Mouse (Mus musculus): ENCODE results near the gene Ccl7. TPM values are rescaled to one million over a fixed set of nuclear protein-coding genes. Genes with fewer than 3 reads are reported as not detected.

Ccl7 gene
- polyA plus RNA-seq, 1 experiment from 2014 or later, result 9.8 TPM

- no peak for ATAC-seq
- POLR2A ChIA-PET, result interaction anchor here (1.0 kb wide), 1 partner anchor 36 kb away, joined by 3 read pairs; no protein-coding TSS in a partner anchor
- in situ Hi-C loops (cut with MboI; ENCODE audit: low pct_unique_long_range_greater_than_20kb), result loop anchor here (25.0 kb wide), 1 partner anchor 830 kb away; the partner anchor contains the start of gene Rffl
- CTCF ChIA-PET, result interaction anchor here (1.5 to 7.1 kb wide), 4 partner anchors 13 to 36 kb away, joined by 3 to 43 read pairs (median 9); no protein-coding TSS in a partner anchor
- TF ChIP-seq CTCF (IDR thresholded peaks at IDR 0.05), result no peak
- no peak for DNase-seq (ENCODE audit: low read depth, low spot score)
- no peaks in the 10 kb centered on the region for H3K27me3 ChIP-seq
Observed at GRCm38 (mm10) chr11:82032136-82032535, 13.4 kb upstream of the Ccl7 start.

DNA sequence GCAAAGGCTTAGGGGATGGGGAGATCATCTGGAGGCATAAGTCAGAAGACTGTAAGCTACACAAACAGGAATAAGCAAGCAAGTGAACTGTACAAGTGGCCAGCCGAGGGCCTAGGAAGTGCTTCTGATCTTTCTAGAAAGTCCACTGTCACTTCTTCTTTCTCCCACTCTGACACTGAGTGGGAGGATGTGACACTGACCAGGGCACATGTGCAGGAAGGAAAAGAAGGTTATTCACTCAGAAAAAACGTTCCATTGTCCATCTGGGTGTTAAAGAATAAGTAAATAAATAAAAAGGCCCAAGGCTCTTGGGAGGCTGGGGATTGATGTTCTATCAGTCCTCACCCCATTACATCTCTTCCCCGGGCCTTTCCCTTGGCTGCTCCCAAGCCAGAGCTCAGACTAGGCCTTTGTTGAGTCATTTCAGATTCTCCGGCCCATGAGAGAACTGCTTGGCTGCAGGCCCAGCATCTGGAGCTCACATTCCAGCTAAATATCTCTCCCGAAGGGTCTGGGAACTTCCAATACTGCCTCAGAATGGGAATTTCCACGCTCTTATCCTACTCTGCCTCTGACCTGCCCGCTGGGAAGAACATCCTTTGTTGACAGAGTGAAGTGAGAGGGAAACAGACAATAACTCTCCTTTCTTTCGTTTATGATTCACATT, 12.7 kb upstream of the Ccl7 start:
- ATAC-seq (peak; percentile 82), DNase-seq (ENCODE audit: low read depth, low spot score) (peak; percentile 92)
- ChIA-PET CTCF (interaction anchor here (0.7 to 7.1 kb wide), 8 partner anchors 11 to 142 kb away, joined by 3 to 43 read pairs (median 8); partner anchors contain the start of gene Ccl7), POLR2A (no interaction called here)
- H3K27me3 ChIP-seq, result no peaks in the 10 kb centered on the region
- no peak for TF ChIP-seq CTCF (IDR thresholded peaks at IDR 0.05)
- in situ Hi-C loops (cut with MboI; ENCODE audit: low pct_unique_long_range_greater_than_20kb), result loop anchor here (25.0 kb wide), 1 partner anchor 829 kb away; the partner anchor contains the start of gene Rffl

DNA sequence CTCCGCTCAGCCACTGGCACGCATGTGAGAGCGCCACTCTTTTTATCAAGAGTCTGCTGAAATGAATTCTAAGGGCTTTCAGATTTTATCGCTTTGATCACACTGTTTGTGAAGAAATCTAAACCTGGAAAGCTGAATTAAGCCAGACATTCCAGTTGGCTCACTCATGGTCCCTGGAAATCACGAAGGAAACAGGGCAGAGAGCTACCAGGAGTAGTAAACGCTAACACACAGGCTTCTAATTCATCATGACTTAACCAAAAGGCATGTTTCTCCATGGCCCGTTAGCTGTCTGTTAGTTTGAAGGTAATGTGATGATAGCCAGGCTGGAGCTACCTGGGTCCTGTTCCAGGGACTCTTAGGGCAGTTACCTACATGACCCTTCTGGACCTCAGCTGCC, 11.1 kb upstream of the Ccl7 start:
- in situ Hi-C loops (cut with MboI; ENCODE audit: low pct_unique_long_range_greater_than_20kb), result loop anchor here (25.0 kb wide), 1 partner anchor 828 kb away; the partner anchor contains the start of gene Rffl
- POLR2A ChIA-PET, result interaction anchor here (0.9 to 2.0 kb wide), 4 partner anchors 15 to 140 kb away, joined by 3 to 7 read pairs (median 6); no protein-coding TSS in a partner anchor
- H3K27me3 ChIP-seq, result no peaks in the 10 kb centered on the region
- ATAC-seq (peak; percentile 35), DNase-seq (ENCODE audit: low read depth, low spot score) (no peak)
- TF ChIP-seq CTCF (IDR thresholded peaks at IDR 0.05), result no peak
- CTCF ChIA-PET, result interaction anchor here (1.2 to 7.1 kb wide), 7 partner anchors 12 to 140 kb away, joined by 5 to 43 read pairs (median 7); partner anchors contain the start of gene Ccl7

- TF ChIP-seq CTCF (IDR thresholded peaks at IDR 0.05), result no peak
- ATAC-seq (peak; percentile 47), DNase-seq (ENCODE audit: low read depth, low spot score) (no peak)
- no peaks in the 10 kb centered on the region for H3K27me3 ChIP-seq
- in situ Hi-C loops (cut with MboI; ENCODE audit: low pct_unique_long_range_greater_than_20kb), result loop anchor here (25.0 kb wide), 1 partner anchor 827 kb away; the partner anchor contains the start of gene Rffl
- ChIA-PET CTCF (interaction anchor here (1.1 to 7.1 kb wide), 7 partner anchors 9 to 141 kb away, joined by 3 to 43 read pairs (median 5); no protein-coding TSS in a partner anchor), POLR2A (interaction anchor here (0.9 to 2.0 kb wide), 6 partner anchors 9 to 139 kb away, joined by 3 to 7 read pairs (median 5); no protein-coding TSS in a partner anchor)
Observed at GRCm38 (mm10) chr11:82035356-82035755, 10.2 kb upstream of the Ccl7 start, which contains the start of gene Ccl2. Ccl2 (plus strand) TSS chr11:82035571.

GRCm38 (mm10) chr11:82035857-82036256, 9.7 kb upstream of the Ccl7 start:
- no peak for TF ChIP-seq CTCF (IDR thresholded peaks at IDR 0.05)
- ChIA-PET POLR2A (interaction anchor here (1.2 to 2.2 kb wide), 4 partner anchors 9 to 31 kb away, joined by 4 to 7 read pairs (median 4); no protein-coding TSS in a partner anchor), CTCF (interaction anchor here (0.8 to 7.1 kb wide), 7 partner anchors 8 to 141 kb away, joined by 3 to 43 read pairs (median 5); no protein-coding TSS in a partner anchor)
- H3K27me3 ChIP-seq, result no peaks in the 10 kb centered on the region
- ATAC-seq, result no peak
- in situ Hi-C loops (cut with MboI; ENCODE audit: low pct_unique_long_range_greater_than_20kb), result loop anchor here (25.0 kb wide), 1 partner anchor 826 kb away; the partner anchor contains the start of gene Rffl
- DNase-seq (ENCODE audit: low read depth, low spot score), result no peak

GRCm38 (mm10) chr11:82038535-82038934, 7.0 kb upstream of the Ccl7 start, which contains the start of gene Gm17268:
Gm17268 (minus strand) TSS chr11:82038562.
- in situ Hi-C loops (cut with MboI; ENCODE audit: low pct_unique_long_range_greater_than_20kb), result loop anchor here (25.0 kb wide), 1 partner anchor 824 kb away; the partner anchor contains the start of gene Rffl
- ATAC-seq (no peak), DNase-seq (ENCODE audit: low read depth, low spot score) (no peak)
- ChIA-PET POLR2A (no interaction called here), CTCF (interaction anchor here (1.9 to 7.1 kb wide), 5 partner anchors 8 to 139 kb away, joined by 8 to 43 read pairs (median 8); no protein-coding TSS in a partner anchor)
- no peaks in the 10 kb centered on the region for H3K27me3 ChIP-seq
- TF ChIP-seq CTCF (IDR thresholded peaks at IDR 0.05), result peak; percentile 55

DNA sequence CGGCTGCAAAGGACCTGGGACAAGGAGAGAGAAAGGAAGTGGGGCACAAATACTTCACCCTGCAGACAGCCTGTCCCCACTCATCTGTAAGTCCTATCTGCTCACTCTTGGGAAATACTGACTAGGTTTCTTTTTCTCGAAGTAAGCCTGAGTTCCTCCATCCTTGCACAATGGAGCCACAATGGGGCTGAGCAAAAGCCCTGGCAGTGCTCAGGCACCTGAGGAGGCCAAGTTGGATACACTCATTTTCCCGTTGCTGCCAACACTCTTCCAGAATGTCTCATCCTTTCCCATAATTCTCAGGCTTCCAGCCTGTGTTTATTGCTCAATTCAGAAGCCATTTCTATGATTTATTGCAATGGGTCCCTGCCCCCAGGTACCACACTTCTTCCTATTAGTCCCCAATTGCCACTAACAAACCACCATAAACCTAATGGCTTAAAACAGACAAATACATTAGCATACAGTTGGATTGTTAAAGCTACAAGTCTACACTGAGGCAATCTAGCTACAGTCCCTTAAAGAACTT, 6.3 kb upstream of the Ccl7 start:
- ATAC-seq, result no peak
- ChIA-PET POLR2A (no interaction called here), CTCF (interaction anchor here (1.9 to 7.1 kb wide), 5 partner anchors 9 to 139 kb away, joined by 8 to 43 read pairs (median 8); no protein-coding TSS in a partner anchor)
- TF ChIP-seq CTCF (IDR thresholded peaks at IDR 0.05), result no peak
- in situ Hi-C loops (cut with MboI; ENCODE audit: low pct_unique_long_range_greater_than_20kb), result loop anchor here (25.0 kb wide), 1 partner anchor 823 kb away; the partner anchor contains the start of gene Rffl
- no peak for DNase-seq (ENCODE audit: low read depth, low spot score)
- H3K27me3 ChIP-seq, result no peaks in the 10 kb centered on the region

DNA sequence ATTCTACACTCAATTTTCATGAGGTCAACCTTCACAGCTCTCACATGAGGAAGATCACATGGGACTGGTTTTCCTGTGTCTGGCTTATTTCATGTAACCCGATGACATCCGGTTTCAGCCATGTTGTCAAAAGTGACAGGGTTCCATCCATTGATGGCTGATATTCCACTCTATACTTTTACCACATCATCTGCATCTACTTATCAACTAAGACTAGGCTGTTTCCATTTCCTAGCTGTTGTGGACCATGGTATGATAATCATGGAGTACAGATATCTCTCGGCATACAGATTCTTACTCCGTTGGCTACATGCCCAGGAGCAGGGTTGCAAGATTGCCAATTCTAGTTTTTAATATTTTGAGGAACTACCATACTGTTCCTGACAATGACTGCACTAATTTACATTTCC, 3.8 kb upstream of the Ccl7 start:
- in situ Hi-C loops (cut with MboI; ENCODE audit: low pct_unique_long_range_greater_than_20kb), result loop anchor here (25.0 kb wide), 1 partner anchor 821 kb away; the partner anchor contains the start of gene Rffl
- no peak for TF ChIP-seq CTCF (IDR thresholded peaks at IDR 0.05)
- no peak for DNase-seq (ENCODE audit: low read depth, low spot score)
- ChIA-PET POLR2A (no interaction called here), CTCF (no interaction called here)
- no peaks in the 10 kb centered on the region for H3K27me3 ChIP-seq
- no peak for ATAC-seq

- POLR2A ChIA-PET, result interaction anchor here (1.2 to 1.3 kb wide), 2 partner anchors 13 to 129 kb away, joined by 3 read pairs; no protein-coding TSS in a partner anchor
- no peaks in the 10 kb centered on the region for H3K27me3 ChIP-seq
- peak; percentile 81 for TF ChIP-seq CTCF (IDR thresholded peaks at IDR 0.05)
- DNase-seq (ENCODE audit: low read depth, low spot score), result no peak
- no peak for ATAC-seq
- in situ Hi-C loops (cut with MboI; ENCODE audit: low pct_unique_long_range_greater_than_20kb), result loop anchor here (5.0 to 25.0 kb wide), 2 partner anchors 51 to 814 kb away; partner anchors contain the start of gene Rffl
- CTCF ChIA-PET, result interaction anchor here (0.7 to 7.9 kb wide), 18 partner anchors 8 to 135 kb away, joined by 3 to 99 read pairs (median 4); partner anchors contain the start of genes Ccl11 and Ccl2
Observed at GRCm38 (mm10) chr11:82047746-82048415, 2.4 kb downstream of the Ccl7 start.
